Mouse (Mus musculus) neutrophil, adult 5-6 weeks (primary cell): ENCODE results near the gene Aldh3b2. TPM values are rescaled to one million over a fixed set of nuclear protein-coding genes. Genes with fewer than 3 reads are reported as not detected.

Experiments used
- ATAC-seq: fragments of 151-379, 151-347 bp; 2 replicates; pipeline ENCODE4 v1.8.0; 2017; ENCODE audit warnings: mild to moderate bottlenecking, moderate TSS enrichment; ENCODE audit not compliant: insufficient number of reproducible peaks, poor library complexity, low FRiP score, severe bottlenecking; ENCODE audit errors: extremely low read depth
- total RNA-seq: library from RNA; stranded (forward); fragments of 200-1000 nt; gene quantifications from 2 replicates; pipeline ENCODE4 v1.2.3, GENCODE M21; 2017

Gene Aldh3b2
- total RNA-seq = 0.25 TPM in 1 of 2 replicates, not detected in the other

DNA sequence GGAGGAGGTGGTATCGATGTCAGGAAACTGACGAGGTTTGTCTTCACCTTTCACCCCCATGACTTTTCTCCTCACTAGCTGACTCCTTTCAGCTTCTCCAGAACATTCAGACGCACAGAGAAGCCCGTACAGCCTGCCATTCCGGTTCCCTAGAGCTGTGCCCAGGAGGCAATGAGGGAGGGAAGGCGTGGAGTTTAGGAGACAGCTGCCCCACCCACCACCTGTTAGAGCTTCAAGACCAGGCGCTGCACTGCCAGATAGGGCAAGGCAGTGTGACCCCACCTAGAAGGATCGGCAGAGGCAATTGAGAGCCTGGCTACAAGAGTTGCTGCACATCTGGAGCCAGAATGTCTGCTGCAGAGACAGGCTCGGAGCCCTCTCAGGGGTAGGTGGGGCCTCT is at the start of gene Aldh3b2:
TSS of gene Aldh3b2 (plus strand) at position 100 of the 400 bp plus-strand sequence.
- no peak for ATAC-seq

DNA sequence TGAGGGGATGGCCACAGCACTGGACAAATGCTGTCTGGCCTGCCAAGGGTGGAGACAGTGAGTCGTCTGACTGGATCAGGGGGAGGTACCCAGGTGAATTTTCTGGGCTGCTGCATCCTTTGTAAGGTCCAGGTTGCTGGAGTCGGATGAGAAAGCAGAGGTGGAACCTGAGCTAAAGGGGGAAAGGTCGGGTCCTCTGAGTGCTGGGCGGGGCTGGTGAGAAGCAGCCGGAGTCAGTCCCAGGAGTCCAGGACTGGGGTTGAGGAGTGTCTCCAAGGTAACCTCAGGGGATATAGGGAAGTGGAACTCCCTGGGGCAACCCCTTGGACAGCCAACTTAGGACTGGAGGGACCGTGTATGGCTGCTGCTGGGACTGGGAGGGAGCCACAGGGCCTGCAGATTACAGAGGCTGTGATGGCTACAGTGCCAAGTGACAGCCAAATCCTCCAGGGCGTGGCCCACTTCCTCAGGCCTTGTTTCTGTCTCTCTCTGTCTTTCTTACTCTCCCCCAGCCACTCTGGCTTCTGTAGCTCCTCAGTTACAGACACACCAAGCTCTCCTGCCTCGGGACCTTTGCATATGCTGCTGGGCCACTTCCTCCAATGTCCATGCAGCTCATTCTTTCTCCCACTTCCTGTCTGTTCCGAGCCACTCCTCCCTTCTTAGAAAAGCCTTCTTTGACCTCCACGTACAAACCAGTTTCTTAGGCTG is 49.3 kb upstream of the Aldh3b2 start:
- peak; percentile 32 for ATAC-seq

GRCm38 (mm10) chr19:3923586-3923985 is 48.5 kb upstream of the Aldh3b2 start:
- ATAC-seq = peak; percentile 59; the same call in 1 of the 2 replicates

DNA sequence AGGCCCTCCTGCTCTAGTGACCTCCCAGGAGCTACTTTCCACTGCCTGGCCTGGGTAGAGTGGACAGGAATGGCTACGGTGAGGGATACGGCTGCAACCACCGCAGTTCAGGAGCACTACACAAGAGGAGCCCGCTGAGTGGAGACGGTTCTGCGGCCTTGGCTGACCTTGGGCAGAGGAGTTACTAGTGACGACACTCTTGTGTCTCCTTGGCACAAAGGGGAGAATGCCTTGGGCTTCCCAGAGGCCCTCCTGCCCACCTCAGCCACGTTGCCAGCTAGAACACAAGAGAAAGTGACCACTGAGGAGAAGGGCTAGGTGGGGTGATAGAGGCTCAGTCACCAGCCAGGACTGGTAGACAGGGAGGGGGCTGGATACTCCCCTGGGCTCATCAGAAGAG is 47.9 kb upstream of the Aldh3b2 start:
- ATAC-seq = no peak

DNA sequence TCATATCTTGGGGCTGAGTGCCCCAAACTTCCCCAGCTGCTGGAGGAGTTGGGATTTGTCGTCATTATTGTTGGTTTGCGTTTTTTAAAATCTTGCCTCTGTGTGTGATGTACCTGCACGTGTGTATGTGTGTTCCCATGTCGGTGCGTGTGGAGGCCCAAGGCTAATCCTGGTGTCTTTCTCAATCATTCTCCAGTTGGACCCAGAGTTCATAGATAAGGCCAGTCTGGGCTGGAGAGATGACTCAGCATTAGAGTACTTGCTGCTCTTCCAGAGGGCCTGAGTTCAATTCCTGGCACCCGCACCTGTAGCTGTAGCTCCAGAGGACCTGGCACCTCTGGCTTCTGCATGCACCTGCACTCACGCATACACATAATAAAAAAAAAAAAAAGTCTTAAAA is 47.3 kb upstream of the Aldh3b2 start:
- ATAC-seq = no peak

GRCm38 (mm10) chr19:3925859-3926258 is 46.3 kb upstream of the Aldh3b2 start:
- no peak for ATAC-seq

DNA sequence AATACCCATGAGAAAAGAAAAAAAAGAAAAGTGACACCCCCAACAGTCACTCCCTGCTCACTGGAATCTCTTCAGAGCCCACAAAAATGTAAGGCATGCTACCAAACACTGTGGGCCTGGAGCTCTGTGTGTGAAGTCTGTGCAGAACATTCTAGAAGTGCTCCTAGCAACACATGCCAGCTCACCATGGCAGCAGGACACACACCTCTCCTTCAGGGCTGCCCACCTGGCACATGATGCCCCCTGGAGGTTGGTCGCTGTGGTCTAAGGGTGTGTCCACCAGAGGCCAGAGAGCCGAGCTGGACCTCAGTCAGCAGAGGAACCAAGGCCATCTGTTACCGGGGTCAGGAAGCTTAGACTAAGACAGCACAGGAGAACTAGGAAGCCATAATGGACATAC is 45.8 kb upstream of the Aldh3b2 start:
- no peak for ATAC-seq

- ATAC-seq = no peak
Measured at GRCm38 (mm10) chr19:3926685-3927084, 45.4 kb upstream of the Aldh3b2 start.

DNA sequence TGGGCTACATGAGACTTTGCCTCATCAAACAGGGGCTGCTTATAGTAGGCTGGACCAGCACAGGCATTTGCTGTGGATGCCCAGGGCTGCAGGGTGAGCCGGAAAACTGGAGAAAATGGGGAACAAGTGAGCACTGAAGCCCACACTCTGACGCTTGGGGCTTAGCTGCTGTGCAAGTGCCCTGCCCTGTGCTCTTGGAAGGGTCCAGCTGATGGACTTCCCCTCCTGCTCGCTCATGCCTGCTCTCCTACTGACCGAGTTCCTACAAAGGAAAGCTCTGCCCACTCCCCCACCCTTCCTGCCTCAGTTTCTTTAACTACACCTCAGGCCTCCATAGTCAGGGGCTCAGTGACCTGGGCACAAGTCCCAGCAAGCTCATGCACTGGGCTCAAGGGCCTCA is 44.1 kb upstream of the Aldh3b2 start:
- no peak for ATAC-seq

GRCm38 (mm10) chr19:3928779-3929178 is 43.3 kb upstream of the Aldh3b2 start:
- no peak for ATAC-seq

DNA sequence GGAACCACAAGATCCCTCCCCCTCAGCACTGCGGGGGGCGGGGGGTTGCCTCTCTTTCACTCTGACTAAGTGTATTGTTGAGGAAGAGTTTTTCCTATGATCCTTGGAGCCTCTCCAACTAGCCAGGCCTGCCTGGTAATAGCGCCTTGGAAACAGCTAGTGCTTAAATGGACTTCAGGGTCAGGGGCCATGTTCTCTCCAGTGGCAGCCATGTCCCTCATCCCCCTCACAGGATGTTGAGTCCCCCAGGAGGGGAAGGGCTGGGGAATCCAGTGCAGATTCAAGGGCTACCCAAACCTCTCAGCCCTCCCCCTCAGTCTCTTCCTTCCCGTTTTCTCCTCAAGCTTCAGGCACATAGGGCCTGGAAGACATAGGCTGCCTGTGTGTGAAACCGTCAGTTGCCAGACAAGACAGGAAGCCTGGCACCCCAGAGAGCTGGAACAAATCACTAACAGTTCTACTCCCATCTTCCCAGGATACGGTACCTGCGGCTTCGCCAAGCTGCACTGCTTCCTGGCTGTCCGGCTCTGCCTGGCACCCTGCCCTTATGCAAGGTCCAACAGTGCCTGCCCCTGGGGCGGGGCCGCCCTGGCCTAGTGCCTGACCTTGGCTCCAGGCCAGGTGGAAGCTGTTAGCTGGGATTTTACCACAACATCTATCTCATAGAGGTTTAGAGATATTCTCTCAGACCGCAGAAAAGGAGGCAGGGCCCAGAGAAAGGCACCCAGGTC is 42.8 kb upstream of the Aldh3b2 start, which contains the start of gene Aldh3b1:
TSS of gene Aldh3b1 (minus strand) at position 598 of the 731 bp plus-strand sequence.
- ATAC-seq = peak; percentile 27; the same call in 1 of the 2 replicates

GRCm38 (mm10) chr19:3930262-3931057 is 41.7 kb upstream of the Aldh3b2 start:
- no peak for ATAC-seq

GRCm38 (mm10) chr19:3931716-3932115 is 40.4 kb upstream of the Aldh3b2 start:
- ATAC-seq = peak; percentile 24; the same call in 1 of the 2 replicates

DNA sequence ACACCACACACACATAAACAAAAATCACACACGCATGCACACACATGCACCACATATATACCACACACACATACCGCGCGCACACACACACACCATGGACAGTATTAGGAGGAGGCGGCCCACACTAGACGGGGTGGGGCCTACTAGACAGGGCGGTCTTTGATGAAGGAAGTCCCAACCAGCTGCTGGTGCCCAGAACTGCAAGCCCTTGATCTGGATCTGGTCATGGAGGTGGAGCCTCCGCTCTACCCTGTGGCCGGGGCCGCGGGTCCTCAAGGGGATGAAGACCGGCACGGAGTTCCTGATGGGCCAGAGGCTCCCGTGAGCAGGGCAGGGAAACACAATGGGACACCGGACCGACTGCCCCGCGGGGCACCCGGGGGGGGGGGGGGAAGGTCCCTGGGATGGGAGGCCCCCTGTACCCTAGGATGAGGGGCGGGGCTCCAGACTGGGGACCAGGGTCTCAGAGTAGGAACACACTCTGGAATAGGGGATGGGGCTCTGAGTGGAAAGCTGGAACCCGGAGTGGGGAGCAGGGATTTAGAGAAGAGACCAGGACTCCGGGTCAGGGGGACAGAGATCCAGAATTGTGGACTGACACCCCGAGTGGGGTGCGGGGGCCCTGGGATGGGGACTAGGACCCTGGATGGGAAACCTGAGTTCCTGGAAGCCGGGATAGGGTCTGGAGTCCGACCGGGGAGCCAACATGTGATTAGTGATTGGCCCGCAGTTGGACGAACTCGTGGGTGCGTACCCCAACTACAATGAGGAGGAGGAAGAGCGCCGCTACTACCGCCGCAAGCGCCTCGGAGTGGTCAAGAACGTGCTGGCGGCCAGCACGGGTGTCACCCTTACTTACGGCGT is 36.9 kb upstream of the Aldh3b2 start, which contains the start of gene Unc93b1:
TSS of gene Unc93b1 (plus strand) at position 155 of the 864 bp plus-strand sequence.
- peak; percentile 89 for ATAC-seq

DNA sequence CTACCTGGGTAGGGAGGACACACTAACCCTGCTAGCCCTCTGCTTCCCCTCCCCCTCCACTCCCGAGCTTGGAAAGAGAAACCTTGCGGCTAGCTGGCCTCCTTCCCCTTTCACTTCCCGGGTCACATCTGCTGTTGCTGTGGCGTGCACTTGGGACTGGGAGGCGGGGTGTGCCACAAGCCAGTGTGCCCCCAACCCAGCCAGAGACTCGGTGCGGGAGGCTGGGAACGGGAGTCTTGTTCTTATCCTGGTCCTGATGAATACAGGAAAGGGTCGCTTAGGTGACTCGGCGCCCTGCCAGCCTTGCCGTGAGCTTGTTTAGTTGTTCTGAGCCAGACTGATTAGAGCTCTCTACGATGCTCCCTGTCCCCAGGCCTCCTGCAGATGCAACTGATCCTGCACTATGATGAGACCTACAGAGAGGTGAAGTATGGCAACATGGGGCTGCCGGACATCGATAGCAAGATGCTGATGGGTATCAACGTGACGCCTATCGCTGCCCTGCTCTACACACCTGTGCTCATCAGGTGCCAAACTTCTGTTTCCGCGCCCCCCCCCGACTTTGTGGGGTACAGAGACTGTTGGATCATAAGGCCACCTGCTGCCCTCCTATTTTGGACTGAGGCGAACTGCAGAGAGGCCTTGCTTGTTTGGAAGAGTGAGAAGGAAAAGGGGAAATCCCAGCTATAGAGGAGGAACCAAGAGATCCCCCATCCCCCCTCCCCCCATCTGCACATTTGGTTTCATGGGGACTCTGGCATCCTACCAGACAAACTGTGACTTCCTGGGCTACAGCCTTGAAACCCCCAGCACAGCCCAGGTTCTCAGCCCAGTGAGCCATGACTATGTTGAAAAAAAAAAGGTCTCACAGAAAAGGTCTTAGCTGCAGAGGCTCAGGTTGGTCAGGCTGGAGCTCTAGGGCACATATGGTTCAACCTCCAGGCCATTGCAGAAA is 36.0 kb upstream of the Aldh3b2 start:
- peak; percentile 52 for ATAC-seq

GRCm38 (mm10) chr19:3942315-3942714 is 29.8 kb upstream of the Aldh3b2 start:
- ATAC-seq = peak; percentile 16; the same call in 1 of the 2 replicates

GRCm38 (mm10) chr19:3942986-3943735 is 29.0 kb upstream of the Aldh3b2 start:
- ATAC-seq = peak; percentile 79
